Mouse (Mus musculus): Measurements from ENCODE around the gene Dut.

GRCm38 (mm10) chr2:125263056-125263455 lies 16.1 kb downstream of the Dut start:
- TF ChIP-seq CTCF (IDR thresholded peaks at IDR 0.05; ENCODE audit: control insufficient read depth, insufficient read depth, insufficient read length) (peak; percentile 3), MYOD1 (IDR thresholded peaks at IDR 0.05; ENCODE audit: control insufficient read depth, insufficient read length, low read depth) (no peak), MAX (IDR thresholded peaks at IDR 0.05) (no peak), USF1 (IDR thresholded peaks at IDR 0.05; ENCODE audit: low read depth) (no peak), CEBPB (IDR thresholded peaks at IDR 0.05; ENCODE audit: low read depth) (no peak), MYOG (IDR thresholded peaks at IDR 0.05; ENCODE audit: control insufficient read depth, extremely low read depth, insufficient read length) (no peak)

Data from C2C12 (cell line).